Mouse (Mus musculus) myocyte (in vitro differentiated cells): ENCODE measurements around the gene Adamtsl5. TPM values are rescaled to one million over a fixed set of nuclear protein-coding genes. Genes with fewer than 3 reads are reported as not detected.

Experiments used
- H3K27me3 ChIP-seq: one replicate; pipeline ENCODE4 v1.6.1; 2011; ENCODE audit not compliant: control insufficient read depth, insufficient read depth, insufficient read length
- H3K36me3 ChIP-seq: one replicate; pipeline ENCODE4 v1.6.1; 2011; ENCODE audit not compliant: control insufficient read depth, insufficient read depth
- H3K4me2 ChIP-seq: one replicate; pipeline ENCODE4 v1.6.1; 2011; ENCODE audit warnings: low read depth, control low read depth
- H3K4me3 ChIP-seq: one replicate; pipeline ENCODE4 v1.5.1; 2011; ENCODE audit warnings: mild to moderate bottlenecking, control low read depth, moderate library complexity
- H3K79me2 ChIP-seq: one replicate; pipeline ENCODE4 v1.6.1; 2011; ENCODE audit not compliant: control insufficient read depth, insufficient read depth
- H3ac ChIP-seq: one replicate; pipeline ENCODE4 v1.6.1; 2011; ENCODE audit not compliant: control insufficient read depth, insufficient read length
- CEBPB ChIP-seq: IDR thresholded peaks from 2 replicates; pipeline ENCODE4 v1.6.1; 2011; ENCODE audit warnings: mild to moderate bottlenecking, moderate library complexity; ENCODE audit not compliant: poor library complexity, insufficient read depth, severe bottlenecking
- E2F4 ChIP-seq: IDR thresholded peaks from one replicate; pipeline ENCODE4 v1.6.1; 2011; ENCODE audit warnings: mild to moderate bottlenecking, control low read depth, moderate library complexity; ENCODE audit not compliant: insufficient read depth
- MAX ChIP-seq: IDR thresholded peaks from one replicate; pipeline ENCODE4 v1.6.1; 2011; ENCODE audit warnings: low read depth, mild to moderate bottlenecking, control low read depth
- MYOD1 ChIP-seq, 3 experiments: IDR thresholded peaks; one replicate each; pipeline ENCODE4 v1.6.1; 2011; ENCODE audit warnings: control low read depth in 2 of 3, low read depth in 2 of 3, mild to moderate bottlenecking in 2 of 3, moderate library complexity in 1 of 3; ENCODE audit not compliant: insufficient read length in 2 of 3, control insufficient read depth in 1 of 3
- MYOG ChIP-seq, 3 experiments: IDR thresholded peaks; one replicate each; pipeline ENCODE4 v1.6.1; 2011; ENCODE audit warnings: control low read depth in 2 of 3, low read depth in 2 of 3, mild to moderate bottlenecking in 2 of 3; ENCODE audit not compliant: insufficient read length in 2 of 3, control insufficient read depth in 1 of 3, insufficient read depth in 1 of 3
- POLR2A ChIP-seq: IDR thresholded peaks from one replicate; pipeline ENCODE4 v1.6.1; 2011; ENCODE audit warnings: low read depth, mild to moderate bottlenecking, control low read depth, moderate library complexity; ENCODE audit not compliant: insufficient read length
- POLR2AphosphoS2 ChIP-seq: IDR thresholded peaks from one replicate; pipeline ENCODE4 v1.6.1; 2011; ENCODE audit warnings: low read depth, control low read depth; ENCODE audit not compliant: insufficient read length
- REST ChIP-seq: IDR thresholded peaks from one replicate; pipeline ENCODE4 v1.6.1; 2011; ENCODE audit warnings: mild to moderate bottlenecking, control low read depth, moderate library complexity; ENCODE audit not compliant: insufficient read depth, insufficient read length
- SRF ChIP-seq: IDR thresholded peaks from one replicate; pipeline ENCODE4 v1.6.1; 2011; ENCODE audit warnings: low read depth; ENCODE audit not compliant: control insufficient read depth, insufficient read length
- TCF12 ChIP-seq: IDR thresholded peaks from one replicate; pipeline ENCODE4 v1.6.1; 2011; ENCODE audit warnings: mild to moderate bottlenecking, control low read depth; ENCODE audit not compliant: poor library complexity, insufficient read depth, severe bottlenecking
- TCF3 ChIP-seq: IDR thresholded peaks from one replicate; pipeline ENCODE4 v1.6.1; 2011; ENCODE audit warnings: low read depth, control low read depth; ENCODE audit not compliant: insufficient read length
- USF1 ChIP-seq: IDR thresholded peaks from one replicate; pipeline ENCODE4 v1.6.1; 2011; ENCODE audit warnings: low read depth, mild to moderate bottlenecking, control low read depth, moderate library complexity
- polyA plus RNA-seq: library from polyadenylated mRNA; unstranded; fragments of >200 nt; fragmentation: generic; extraction: Trizol; gene quantifications from one replicate; pipeline ENCODE4 v1.2.1, GENCODE M21; 2012; ENCODE audit warnings: missing spikeins

Gene Adamtsl5
- polyA plus RNA-seq, 1 experiment: 57.8 TPM

GRCm38 (mm10) chr10:80372706-80373105, 24.5 kb upstream of the Adamtsl5 start:
- H3K36me3 ChIP-seq: no peaks in the 10 kb centered on the region
- no peak overlapping the region for H3K4me3 ChIP-seq
- TF ChIP-seq E2F4 (no peak), POLR2A (no peak), TCF3 (no peak), TCF12 (no peak), CEBPB (no peak), MYOD1 (IDR thresholded peaks at IDR 0.05; ENCODE audit: control insufficient read depth in 1 of 3, insufficient read length in 2 of 3, low read depth in 2 of 3) (no peak), MAX (no peak), SRF (no peak), POLR2AphosphoS2 (no peak), REST (no peak), MYOG (IDR thresholded peaks at IDR 0.05; ENCODE audit: control insufficient read depth in 1 of 3, insufficient read depth in 1 of 3, insufficient read length in 2 of 3, low read depth in 2 of 3) (no peak), USF1 (no peak)
- no peaks in the 10 kb centered on the region for H3K79me2 ChIP-seq
- H3K27me3 ChIP-seq: no peaks in the 10 kb centered on the region
- no peak overlapping the region for H3K4me2 ChIP-seq
- no peak overlapping the region for H3ac ChIP-seq

GRCm38 (mm10) chr10:80371983-80372382, 23.8 kb upstream of the Adamtsl5 start:
- no peak for TF ChIP-seq USF1

GRCm38 (mm10) chr10:80371411-80371966, 23.3 kb upstream of the Adamtsl5 start:
- H3K36me3 ChIP-seq: no peaks in the 10 kb centered on the region
- H3K4me3 ChIP-seq: no peak overlapping the region
- TF ChIP-seq REST (no peak), POLR2AphosphoS2 (no peak), MYOG (IDR thresholded peaks at IDR 0.05; ENCODE audit: control insufficient read depth in 1 of 3, insufficient read depth in 1 of 3, insufficient read length in 2 of 3, low read depth in 2 of 3) (no peak), MYOD1 (IDR thresholded peaks at IDR 0.05; ENCODE audit: control insufficient read depth in 1 of 3, insufficient read length in 2 of 3, low read depth in 2 of 3) (no peak), USF1 (no peak), TCF3 (no peak), MAX (no peak), SRF (no peak), POLR2A (no peak), TCF12 (no peak), CEBPB (no peak)

More at GRCm38 (mm10) chr10:80371983-80372382, 23.8 kb upstream of the Adamtsl5 start:
- Histone ChIP-seq H3K4me3 (no peak overlapping the region), H3K27me3 (no peaks in the 10 kb centered on the region), H3K4me2 (peak overlapping the region; percentile 18), H3K36me3 (no peaks in the 10 kb centered on the region), H3K79me2 (no peaks in the 10 kb centered on the region), H3ac (no peak overlapping the region)

GRCm38 (mm10) chr10:80369995-80370747, 22.0 kb upstream of the Adamtsl5 start:
- H3K4me3 ChIP-seq: no peak overlapping the region
- H3K79me2 ChIP-seq: no peaks in the 10 kb centered on the region
- TF ChIP-seq POLR2AphosphoS2: no peak
- TF ChIP-seq MYOG (IDR thresholded peaks at IDR 0.05; ENCODE audit: control insufficient read depth in 1 of 3, insufficient read depth in 1 of 3, insufficient read length in 2 of 3, low read depth in 2 of 3): no peak
- no peak for TF ChIP-seq TCF12
- TF ChIP-seq MYOD1 (IDR thresholded peaks at IDR 0.05; ENCODE audit: control insufficient read depth in 1 of 3, insufficient read length in 2 of 3, low read depth in 2 of 3): no peak
- TF ChIP-seq CEBPB: no peak
- no peak for TF ChIP-seq REST
- no peak for TF ChIP-seq USF1
- no peak for TF ChIP-seq SRF
- no peak for TF ChIP-seq E2F4
- no peak for TF ChIP-seq MAX
- TF ChIP-seq TCF3: no peak
- no peak for TF ChIP-seq POLR2A
- H3K36me3 ChIP-seq: no peaks in the 10 kb centered on the region
- H3K27me3 ChIP-seq: no peaks in the 10 kb centered on the region
- H3ac ChIP-seq: no peak overlapping the region
- no peak overlapping the region for H3K4me2 ChIP-seq

More at GRCm38 (mm10) chr10:80371411-80371966, 23.3 kb upstream of the Adamtsl5 start:
- H3K4me2 ChIP-seq: peak overlapping the region; percentile 18
- H3K79me2 ChIP-seq: no peaks in the 10 kb centered on the region
- H3ac ChIP-seq: no peak overlapping the region
- H3K27me3 ChIP-seq: no peaks in the 10 kb centered on the region
